Mouse (Mus musculus) brain, embryonic 14.5 days (tissue): ENCODE measurements around the gene Il1rn.

Source experiments
- CTCF ChIP-seq: fragments of 200-500 bp; IDR thresholded peaks from 2 replicates; pipeline ENCODE4 v1.5.1; 2012; ENCODE audit warnings: inconsistent platforms, mild to moderate bottlenecking, moderate library complexity, borderline replicate concordance; ENCODE audit not compliant: insufficient read depth, insufficient read length; ENCODE audit errors: extremely low read depth
- POLR2A ChIP-seq: fragments of 200-500 bp; IDR thresholded peaks from 2 replicates; pipeline ENCODE4 v1.6.1; 2012; ENCODE audit warnings: mild to moderate bottlenecking, inconsistent platforms, borderline replicate concordance; ENCODE audit not compliant: poor library complexity, insufficient read depth, insufficient read length, severe bottlenecking; ENCODE audit errors: extremely low read depth

DNA sequence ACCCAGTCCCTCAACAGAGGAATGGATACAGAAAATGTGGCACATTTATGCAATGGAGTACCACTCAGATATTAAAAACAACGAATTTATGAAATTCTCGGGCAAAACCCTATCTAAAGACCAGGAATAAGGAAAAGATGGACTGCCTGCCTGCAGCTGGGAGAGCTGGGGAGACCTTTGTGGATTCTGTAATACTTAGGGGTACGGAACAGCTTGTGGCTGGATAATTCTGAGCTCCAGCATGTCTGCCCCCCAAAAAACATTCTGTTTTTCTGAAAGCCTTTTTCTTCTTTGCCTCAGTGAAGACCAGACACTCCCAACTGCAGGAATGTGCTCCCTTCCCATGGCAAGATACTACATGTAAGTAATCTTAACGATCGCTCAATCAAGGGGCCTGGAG is 45.8 kb upstream of the Il1rn start, which contains the start of gene Il1f10:
- no peak for TF ChIP-seq POLR2A
- no peak for TF ChIP-seq CTCF
